ENCODE assay signal across 8 mouse cellular contexts in genomic region chr11:58979183-58979582, GRCm38 (mm10). TPM values are rescaled to one million over a fixed set of nuclear protein-coding genes. Genes with fewer than 3 reads are reported as not detected.
DNase-seq lines count a peak whose midpoint lies in the region; ATAC-seq and TF ChIP-seq lines count a peak whose summit lies in the region.

No protein-coding gene starts in this region.

- H3K4me1 ChIP-seq in heart, embryonic 15.5 days (replicated peaks) = peaks cover 55% of the 10 kb centered on the region
- H3K4me1 ChIP-seq in G1E (ENCODE audit: insufficient read depth, low read depth, low read length) = peaks cover 64% of the 10 kb centered on the region
- H3K4me1 ChIP-seq in hindbrain, embryonic 11.5 days (replicated peaks; ENCODE audit: control insufficient read depth, insufficient read depth, low read length) = peaks cover 10% of the 10 kb centered on the region
- H3K4me1 ChIP-seq in midbrain, embryonic 11.5 days (ENCODE audit: control insufficient read depth, insufficient read depth, low read length) = peaks cover 22% of the 10 kb centered on the region

- DNase-seq in heart, adult 18-20 months = no peak
- DNase-seq in G1E (ENCODE audit: low spot score) = no peak
- DNase-seq in hindbrain, embryonic 11.5 days (ENCODE audit: low spot score) = no peak
- DNase-seq in midbrain, embryonic 11.5 days (ENCODE audit: low spot score, missing footprints) = no peak
- DNase-seq in embryo, embryonic 10 days (ENCODE audit: low spot score) = no peak
- DNase-seq in layer of hippocampus, postnatal 14 days (ENCODE audit: low spot score in 2 of 2) = no peak

- no peaks in the 10 kb centered on the region for H3K27me3 ChIP-seq in heart, embryonic 15.5 days
- H3K27me3 ChIP-seq in G1E (ENCODE audit: insufficient read depth, low read length) = no peaks in the 10 kb centered on the region
- H3K27me3 ChIP-seq in hindbrain, embryonic 11.5 days (ENCODE audit: control insufficient read depth, insufficient read depth, low read length) = no peaks in the 10 kb centered on the region
- H3K27me3 ChIP-seq in midbrain, embryonic 11.5 days (ENCODE audit: control insufficient read depth, insufficient read depth, low read length) = no peaks in the 10 kb centered on the region

- ATAC-seq in heart, embryonic 15.5 days (replicated peaks; ENCODE audit: insufficient number of reproducible peaks, insufficient read depth, low FRiP score, low read depth) = no peak
- no peak for ATAC-seq in G1E (ENCODE audit: extremely low read depth, insufficient number of reproducible peaks, low FRiP score, poor library complexity, severe bottlenecking)
- no peak for ATAC-seq in hindbrain, embryonic 11.5 days (ENCODE audit: low FRiP score)
- ATAC-seq in midbrain, embryonic 11.5 days (ENCODE audit: low FRiP score) = no peak
- no peak for ATAC-seq in cerebellum, adult (ENCODE audit: insufficient number of reproducible peaks, low FRiP score, low TSS enrichment)

- no peak for TF ChIP-seq CTCF in G1E (IDR thresholded peaks at IDR 0.05; ENCODE audit: low read depth, low read length)

- peaks cover 14% of the 10 kb centered on the region for H3K36me3 ChIP-seq in heart, embryonic 15.5 days
- H3K36me3 ChIP-seq in G1E (replicated peaks) = peaks cover 57% of the 10 kb centered on the region
- H3K36me3 ChIP-seq in hindbrain, embryonic 11.5 days (ENCODE audit: control insufficient read depth, insufficient read depth, low read length) = no peaks in the 10 kb centered on the region
- peaks cover 2% of the 10 kb centered on the region; the same call in 1 of the 2 replicates for H3K36me3 ChIP-seq in midbrain, embryonic 11.5 days (ENCODE audit: control insufficient read depth, insufficient read depth, low read length)

- no peaks in the 10 kb centered on the region for H3K9me3 ChIP-seq in heart, embryonic 15.5 days (replicated peaks)
- no peaks in the 10 kb centered on the region for H3K9me3 ChIP-seq in G1E (replicated peaks)
- no peaks in the 10 kb centered on the region for H3K9me3 ChIP-seq in hindbrain, embryonic 11.5 days (ENCODE audit: control insufficient read depth, low read length)
- no peaks in the 10 kb centered on the region for H3K9me3 ChIP-seq in midbrain, embryonic 11.5 days (ENCODE audit: control insufficient read depth, low read length)

- peak overlapping the region; percentile 76 for H3K27ac ChIP-seq in heart, embryonic 15.5 days
- H3K27ac ChIP-seq in hindbrain, embryonic 11.5 days (ENCODE audit: low read depth, low read length) = no peak overlapping the region
- H3K27ac ChIP-seq in midbrain, embryonic 11.5 days (ENCODE audit: low read depth, low read length) = no peak overlapping the region

- 56% methylated on average over 3 of the region's 3 CpGs for WGBS in heart, embryonic 15.5 days
- WGBS in hindbrain, embryonic 11.5 days = 84% methylated on average over 3 of the region's 3 CpGs
- WGBS in midbrain, embryonic 11.5 days = 85% methylated on average over 3 of the region's 3 CpGs

- peak overlapping the region; percentile 83 for H3K9ac ChIP-seq in heart, embryonic 15.5 days
- H3K9ac ChIP-seq in hindbrain, embryonic 11.5 days (ENCODE audit: low read depth, low read length) = 0 out of 2 replicates have a peak overlapping the region, but pooled peaks have one; percentile 96
- H3K9ac ChIP-seq in midbrain, embryonic 11.5 days (ENCODE audit: low read length) = peak overlapping the region; percentile 86

- peak overlapping the region; percentile 96 for H3K4me2 ChIP-seq in heart, embryonic 15.5 days
- H3K4me2 ChIP-seq in hindbrain, embryonic 11.5 days (replicated peaks; ENCODE audit: low read depth, low read length) = peak overlapping the region; percentile 94
- peak overlapping the region; percentile 95 for H3K4me2 ChIP-seq in midbrain, embryonic 11.5 days

- H3K4me3 ChIP-seq in heart, embryonic 15.5 days = peak overlapping the region; percentile 75
- peak overlapping the region; percentile 98 for H3K4me3 ChIP-seq in G1E (ENCODE audit: low read depth, low read length)
- peak overlapping the region; percentile 96 for H3K4me3 ChIP-seq in hindbrain, embryonic 11.5 days (ENCODE audit: low read depth, low read length)
- H3K4me3 ChIP-seq in midbrain, embryonic 11.5 days (ENCODE audit: low read depth, low read length) = peak overlapping the region; percentile 87

RNA-seq across cellular contexts. Expression of gene Trim11, which starts 1.3 kb away (rescaled TPM):
- 26.9 and 34.6 TPM in 2 replicates for polyA plus RNA-seq in heart, embryonic 15.5 days (2015; fragmentation: Nextera tagmentation; extraction: Ambion mirVana)
- 10 to 100 TPM; 15.2 to 15.4 TPM for total RNA-seq in heart, adult 18-20 months (2021)
- total RNA-seq in G1E (2014; fragmentation: Nextera tagmentation) = 44.7 and 48.2 TPM in 2 replicates
- 32.3 and 36.4 TPM in 2 replicates for total RNA-seq in G1E (2017)
- 69.3 and 75.9 TPM in 2 replicates for polyA plus RNA-seq in G1E (2012)
- 15.7 and 18.2 TPM in 2 replicates for polyA plus RNA-seq in hindbrain, embryonic 11.5 days (2014; fragmentation: Nextera tagmentation; extraction: Ambion mirVana)
- 17.6 and 18.5 TPM in 2 replicates for polyA plus RNA-seq in midbrain, embryonic 11.5 days (2014; fragmentation: Nextera tagmentation; extraction: Ambion mirVana)
- total RNA-seq in layer of hippocampus, postnatal 14 days (2021) = 10 to 100 TPM; 25.5 to 27.9 TPM

RNA-seq across cellular contexts. Expression of gene Hist3h2a, which starts 24.7 kb away (rescaled TPM):
- polyA plus RNA-seq in heart, embryonic 15.5 days (2015; fragmentation: Nextera tagmentation; extraction: Ambion mirVana) = 30.4 and 34.7 TPM in 2 replicates
- 10 to 100 TPM; 13.9 to 17.4 TPM for total RNA-seq in heart, adult 18-20 months (2021)
- total RNA-seq in G1E (2014; fragmentation: Nextera tagmentation) (93.3 and 107 TPM in 2 replicates), G1E (2017) (108 and 128 TPM in 2 replicates)
- polyA plus RNA-seq in G1E (2012) = 6.2 and 13.5 TPM in 2 replicates
- polyA plus RNA-seq in hindbrain, embryonic 11.5 days (2014; fragmentation: Nextera tagmentation; extraction: Ambion mirVana) = 71.2 and 75.2 TPM in 2 replicates
- 57.8 and 61.8 TPM in 2 replicates for polyA plus RNA-seq in midbrain, embryonic 11.5 days (2014; fragmentation: Nextera tagmentation; extraction: Ambion mirVana)
- total RNA-seq in layer of hippocampus, postnatal 14 days (2021) = 10 to 100 TPM; 59.7 to 62.5 TPM

RNA-seq across cellular contexts. Expression of gene Trim17, which starts 24.7 kb away (rescaled TPM):
- 0.27 and 0.57 TPM in 2 replicates for polyA plus RNA-seq in heart, embryonic 15.5 days (2015; fragmentation: Nextera tagmentation; extraction: Ambion mirVana)
- under 1 TPM in 1 of 2 experiments, not detected in 1; 0.12 TPM for total RNA-seq in heart, adult 18-20 months (2021)
- total RNA-seq in G1E (2014; fragmentation: Nextera tagmentation) (not detected in 2 replicates), G1E (2017) (0.11 and 0.12 TPM in 2 replicates)
- 0.12 and 7.5 TPM in 2 replicates for polyA plus RNA-seq in G1E (2012)
- polyA plus RNA-seq in hindbrain, embryonic 11.5 days (2014; fragmentation: Nextera tagmentation; extraction: Ambion mirVana) = 0.36 and 0.73 TPM in 2 replicates
- polyA plus RNA-seq in midbrain, embryonic 11.5 days (2014; fragmentation: Nextera tagmentation; extraction: Ambion mirVana) = 0.45 and 0.62 TPM in 2 replicates
- total RNA-seq in layer of hippocampus, postnatal 14 days (2021) = 1 to 10 TPM; 3.8 to 4.0 TPM

RNA-seq across cellular contexts. Expression of gene Hist3h2ba, which starts 30.5 kb away (rescaled TPM):
- polyA plus RNA-seq in heart, embryonic 15.5 days (2015; fragmentation: Nextera tagmentation; extraction: Ambion mirVana) = 18.0 and 18.3 TPM in 2 replicates
- total RNA-seq in heart, adult 18-20 months (2021) = 1 to 10 TPM; 1.0 to 1.4 TPM
- total RNA-seq in G1E (2014; fragmentation: Nextera tagmentation) = 2.7 and 23.2 TPM in 2 replicates
- 6.0 and 7.1 TPM in 2 replicates for total RNA-seq in G1E (2017)
- 0.20 TPM in 1 of 2 replicates, not detected in the other for polyA plus RNA-seq in G1E (2012)
- polyA plus RNA-seq in hindbrain, embryonic 11.5 days (2014; fragmentation: Nextera tagmentation; extraction: Ambion mirVana) = 108 and 114 TPM in 2 replicates
- polyA plus RNA-seq in midbrain, embryonic 11.5 days (2014; fragmentation: Nextera tagmentation; extraction: Ambion mirVana) = 99.9 and 101 TPM in 2 replicates
- 100 to 1,000 TPM; 117 to 123 TPM for total RNA-seq in layer of hippocampus, postnatal 14 days (2021)

RNA-seq across cellular contexts. Expression of gene Rnf187, which starts 40.5 kb away (rescaled TPM):
- 170 and 210 TPM in 2 replicates for polyA plus RNA-seq in heart, embryonic 15.5 days (2015; fragmentation: Nextera tagmentation; extraction: Ambion mirVana)
- total RNA-seq in heart, adult 18-20 months (2021) = 100 to 1,000 TPM; 165 to 170 TPM
- 55.7 and 55.8 TPM in 2 replicates for total RNA-seq in G1E (2014; fragmentation: Nextera tagmentation)
- total RNA-seq in G1E (2017) = 72.8 and 106 TPM in 2 replicates
- 225 and 312 TPM in 2 replicates for polyA plus RNA-seq in G1E (2012)
- polyA plus RNA-seq in hindbrain, embryonic 11.5 days (2014; fragmentation: Nextera tagmentation; extraction: Ambion mirVana) = 395 and 419 TPM in 2 replicates
- 354 and 381 TPM in 2 replicates for polyA plus RNA-seq in midbrain, embryonic 11.5 days (2014; fragmentation: Nextera tagmentation; extraction: Ambion mirVana)
- 100 to 1,000 TPM; 501 to 506 TPM for total RNA-seq in layer of hippocampus, postnatal 14 days (2021)
